Mouse (Mus musculus) forebrain, embryonic 10.5 days (tissue): Measurements from ENCODE around the gene Rab3a. TPM values are rescaled to one million over a fixed set of nuclear protein-coding genes. Genes with fewer than 3 reads are reported as not detected.

Source experiments
- DNase-seq: peaks from one replicate; pipeline ENCODE4 v3.0.0-alpha.2; 2017; ENCODE audit warnings: low spot score; ENCODE audit errors: extremely low spot score
- H3K27ac ChIP-seq: fragments of 300-500 bp; sonication (generic); 2 replicates; pipeline ENCODE4 v1.5.1; 2016; ENCODE audit warnings: mild to moderate bottlenecking
- H3K27me3 ChIP-seq: fragments of 300-500 bp; sonication (generic); 2 replicates; pipeline ENCODE4 v1.6.1; 2016; ENCODE audit warnings: mild to moderate bottlenecking; ENCODE audit not compliant: poor library complexity, severe bottlenecking
- H3K36me3 ChIP-seq: fragments of 300-500 bp; sonication (generic); replicated peaks from 2 replicates; pipeline ENCODE4 v1.6.1; 2016; ENCODE audit warnings: mild to moderate bottlenecking, moderate library complexity
- H3K4me1 ChIP-seq: fragments of 300-500 bp; sonication (generic); 2 replicates; pipeline ENCODE4 v1.6.1; 2016
- H3K4me3 ChIP-seq: fragments of 300-500 bp; sonication (generic); 2 replicates; pipeline ENCODE4 v1.5.1; 2016; ENCODE audit warnings: mild to moderate bottlenecking, moderate library complexity
- H3K9me3 ChIP-seq: fragments of 300-500 bp; sonication (generic); 2 replicates; pipeline ENCODE4 v1.6.1; 2016; ENCODE audit warnings: mild to moderate bottlenecking, moderate library complexity
- WGBS: fragments of 180-500 bp; shearing (Covaris S2); methylation state at CpG from one replicate; pipeline ENCODE4 v1.1.7; 2016; 5-methylcytosine and 5-hydroxymethylcytosine counted together
- polyA plus RNA-seq: library from polyadenylated mRNA; unstranded; fragments of >200 nt; fragmentation: Nextera tagmentation; extraction: Ambion mirVana; gene quantifications from 2 replicates; pipeline ENCODE4 v1.2.1, GENCODE M21; 2016

The Rab3a gene
- 10.5 and 12.2 TPM in 2 replicates for polyA plus RNA-seq

DNA sequence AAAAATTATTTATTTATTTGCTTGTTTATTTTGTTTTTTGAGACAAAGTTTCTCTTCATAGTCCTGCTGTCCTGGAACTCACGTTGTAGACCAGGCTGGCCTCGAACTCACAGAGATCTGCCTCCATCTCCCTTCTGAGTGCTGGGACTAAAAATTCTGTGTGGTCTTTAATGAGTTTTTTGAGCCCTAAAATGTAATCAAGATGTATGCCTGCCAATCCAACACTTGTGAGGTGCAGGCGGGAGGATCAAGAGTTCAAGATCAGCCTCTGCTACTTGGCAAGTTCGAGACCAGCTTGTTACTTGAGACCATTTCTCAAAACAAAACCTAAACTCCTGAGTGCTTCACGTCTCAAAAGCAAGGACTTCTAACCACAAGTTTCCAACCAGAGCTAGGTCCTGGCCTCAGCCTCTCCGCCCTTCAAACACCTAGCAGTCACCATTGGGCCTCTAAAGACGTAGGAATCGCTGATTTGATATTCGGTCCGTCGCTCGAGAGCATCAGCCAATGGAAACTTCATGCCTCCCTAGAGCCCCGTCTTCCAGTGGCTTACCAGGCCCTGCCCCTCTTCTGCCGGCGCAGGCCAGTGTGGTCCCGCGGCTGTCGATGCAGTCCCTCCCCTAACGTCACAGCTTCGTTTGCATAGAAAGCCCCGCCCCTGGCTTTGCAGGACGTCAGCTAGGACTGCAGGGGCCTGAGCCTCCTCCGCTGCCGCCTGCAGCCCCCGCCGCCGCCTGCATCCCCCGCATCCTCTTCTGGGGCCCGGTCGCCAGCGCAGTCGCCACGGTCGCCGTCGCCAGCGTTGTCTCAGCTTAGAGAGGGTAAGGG is at the start of gene Rab3a:
Gene Rab3a (plus strand): TSS at position 637 of the 828 bp plus-strand sequence.
- peaks cover 46% of the 10 kb centered on the region for H3K4me1 ChIP-seq
- H3K9me3 ChIP-seq = no peaks in the 10 kb centered on the region
- H3K27ac ChIP-seq = peak within 1 kb of the TSS; percentile 86
- H3K27me3 ChIP-seq = peaks cover 28% of the 10 kb centered on the region
- peak; percentile 95 for DNase-seq
- WGBS = 8% methylated on average over 37 of the region's 37 CpGs
- peaks cover 26% of the 10 kb centered on the region for H3K36me3 ChIP-seq
- H3K4me3 ChIP-seq = peak within 1 kb of the TSS; percentile 82

DNA sequence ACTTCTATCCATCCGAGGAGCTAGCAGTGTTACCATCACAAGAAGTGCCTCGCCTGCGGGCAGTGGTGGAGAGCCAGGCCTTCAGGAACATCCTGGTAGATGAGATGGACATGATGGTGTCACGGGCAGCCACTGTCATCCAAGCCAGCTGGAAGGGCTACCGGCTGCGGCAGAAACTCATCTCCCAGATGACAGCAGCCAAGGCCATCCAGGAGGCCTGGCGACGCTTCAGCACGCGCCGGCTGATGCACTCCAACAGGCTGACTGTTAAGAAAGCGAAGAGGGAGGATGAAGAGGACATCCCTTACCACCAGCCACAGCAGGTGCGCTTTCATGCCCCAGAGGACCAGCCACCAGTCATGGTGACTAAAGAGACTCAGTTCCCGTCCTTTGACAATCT is 46.2 kb upstream of the Rab3a start:
- WGBS = 91% methylated on average over 14 of the region's 14 CpGs

DNA sequence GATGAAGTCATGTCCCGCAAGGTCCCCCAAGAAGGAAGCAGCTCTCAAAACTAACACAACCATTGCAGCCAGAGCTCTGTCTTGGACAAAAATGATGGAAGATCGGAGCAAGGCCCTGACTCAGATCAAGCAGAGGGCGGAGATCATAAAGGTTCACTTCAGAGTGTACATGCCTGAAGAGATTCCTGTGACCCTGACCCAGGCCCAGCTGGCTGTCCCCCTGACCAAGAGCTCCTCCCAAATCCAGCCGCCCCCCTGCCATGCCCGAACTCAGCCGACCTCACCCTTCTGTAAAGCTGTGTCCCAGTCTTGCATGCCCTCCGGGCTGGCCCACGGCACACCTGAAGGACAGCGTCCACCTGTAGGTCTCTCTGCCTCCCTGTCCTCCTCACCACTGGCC is 44.7 kb upstream of the Rab3a start:
- DNase-seq = no peak
- no peak overlapping the region for H3K27ac ChIP-seq
- no peaks in the 10 kb centered on the region for H3K36me3 ChIP-seq
- 91% methylated on average over 9 of the region's 9 CpGs for WGBS
- no peaks in the 10 kb centered on the region for H3K27me3 ChIP-seq
- no peak overlapping the region for H3K4me3 ChIP-seq
- peaks cover 8% of the 10 kb centered on the region for H3K4me1 ChIP-seq
- no peaks in the 10 kb centered on the region for H3K9me3 ChIP-seq

More for the DNA sequence above, 46.2 kb upstream of the Rab3a start:
- no peak overlapping the region for H3K4me3 ChIP-seq
- H3K27me3 ChIP-seq = no peaks in the 10 kb centered on the region
- DNase-seq = no peak
- no peak overlapping the region for H3K27ac ChIP-seq
- peaks cover 5% of the 10 kb centered on the region; the same call in 1 of the 2 replicates for H3K36me3 ChIP-seq
- no peaks in the 10 kb centered on the region for H3K9me3 ChIP-seq
- H3K4me1 ChIP-seq = 0 out of 2 replicates have a peak, but pooled peaks cover 2% of the 10 kb centered on the region

DNA sequence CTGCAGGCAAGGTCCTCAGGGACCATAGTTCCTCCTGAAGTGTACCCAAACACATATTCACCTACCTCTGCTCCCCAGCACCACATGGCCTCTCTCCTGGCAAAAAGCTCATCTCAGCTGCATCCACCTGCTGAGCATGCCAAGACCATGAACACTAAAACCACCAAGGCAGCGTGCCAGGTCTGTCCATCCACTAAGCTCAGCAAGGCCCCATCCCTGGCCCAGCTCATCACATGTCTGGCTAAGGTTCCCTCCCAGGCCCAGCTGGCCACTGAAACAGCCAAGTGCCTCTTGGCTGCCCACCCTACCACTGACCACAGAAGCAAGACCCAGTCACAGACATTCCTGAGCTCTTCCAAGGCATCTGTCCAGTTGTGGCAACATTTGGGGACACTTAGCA is 44.2 kb upstream of the Rab3a start:
- H3K4me3 ChIP-seq = no peak overlapping the region
- H3K36me3 ChIP-seq = no peaks in the 10 kb centered on the region
- DNase-seq = no peak
- WGBS = 81% methylated on average over 1 of the region's 1 CpGs
- no peaks in the 10 kb centered on the region for H3K27me3 ChIP-seq
- no peak overlapping the region for H3K27ac ChIP-seq
- peaks cover 8% of the 10 kb centered on the region for H3K4me1 ChIP-seq
- H3K9me3 ChIP-seq = no peaks in the 10 kb centered on the region

DNA sequence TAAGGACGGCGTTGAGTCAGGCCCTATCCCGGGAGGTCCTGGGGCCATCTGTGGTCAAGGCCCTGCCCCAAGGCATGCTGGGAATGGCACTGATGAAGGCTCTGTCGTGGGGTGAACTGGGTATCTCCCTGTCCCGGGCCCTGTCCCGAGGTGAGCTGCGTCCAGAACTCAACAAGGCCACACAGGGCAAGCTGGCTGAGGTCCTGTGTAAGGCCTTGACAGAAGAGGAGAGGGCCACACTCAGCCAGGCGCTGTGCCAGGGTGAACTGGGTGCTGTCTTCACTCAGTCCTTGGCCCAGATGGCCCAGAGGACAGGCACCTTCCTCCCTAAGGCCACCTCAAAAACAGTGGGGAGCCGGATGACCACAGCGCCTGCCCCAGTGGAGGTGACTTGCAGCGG is 43.4 kb upstream of the Rab3a start:
- 0 out of 2 replicates have a peak overlapping the region, but pooled peaks have one; percentile 8 for H3K27ac ChIP-seq
- no peak for DNase-seq
- no peak overlapping the region for H3K4me3 ChIP-seq
- peaks cover 8% of the 10 kb centered on the region for H3K4me1 ChIP-seq
- WGBS = 86% methylated on average over 11 of the region's 11 CpGs
- no peaks in the 10 kb centered on the region for H3K27me3 ChIP-seq
- H3K36me3 ChIP-seq = no peaks in the 10 kb centered on the region
- no peaks in the 10 kb centered on the region for H3K9me3 ChIP-seq

DNA sequence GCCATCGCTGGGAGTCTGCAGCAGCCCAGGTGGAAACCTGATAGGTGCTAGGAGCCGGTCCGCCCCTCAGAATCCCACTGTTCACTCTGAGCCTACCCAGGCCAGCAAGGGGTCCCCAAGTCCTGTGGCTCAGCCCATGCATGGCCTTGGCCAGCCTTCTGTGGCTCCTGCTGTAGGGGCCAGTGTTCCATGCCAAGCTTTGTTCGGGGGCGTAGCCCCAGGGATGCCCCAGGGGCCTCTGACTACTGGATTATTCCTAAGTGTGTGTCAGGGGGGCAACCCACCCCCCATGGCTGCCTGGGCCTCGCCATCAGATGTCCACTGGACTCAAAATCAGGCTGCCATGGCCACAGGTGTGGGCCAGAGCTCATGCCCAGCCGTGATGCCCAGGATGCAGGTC is 40.5 kb upstream of the Rab3a start:
- Histone ChIP-seq H3K9me3 (no peaks in the 10 kb centered on the region), H3K4me1 (peaks cover 14% of the 10 kb centered on the region), H3K36me3 (no peaks in the 10 kb centered on the region), H3K27me3 (peaks cover 15% of the 10 kb centered on the region), H3K27ac (no peak overlapping the region), H3K4me3 (no peak overlapping the region)
- 81% methylated on average over 7 of the region's 7 CpGs for WGBS
- no peak for DNase-seq

DNA sequence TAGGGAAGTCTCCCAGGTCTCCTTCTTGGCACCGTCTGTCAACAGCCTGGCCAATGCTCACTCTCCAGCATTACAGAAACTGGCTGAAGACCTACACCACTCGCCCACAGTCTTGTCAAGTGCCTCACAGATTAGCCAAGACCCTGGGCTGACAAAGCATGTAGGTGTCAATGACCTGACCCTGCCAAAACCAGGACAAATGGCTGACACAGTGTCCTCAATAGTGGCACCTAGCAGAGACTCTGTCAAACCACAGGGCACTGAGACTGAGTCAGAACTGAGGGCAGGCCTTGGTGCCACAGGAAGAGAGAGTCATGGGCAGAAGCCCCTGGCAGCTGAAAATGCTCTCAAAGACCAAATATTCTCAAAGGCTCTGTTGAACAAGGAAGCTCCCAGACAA is 39.4 kb upstream of the Rab3a start:
- Histone ChIP-seq H3K4me3 (no peak overlapping the region), H3K27ac (no peak overlapping the region), H3K36me3 (no peaks in the 10 kb centered on the region), H3K27me3 (peaks cover 22% of the 10 kb centered on the region), H3K9me3 (no peaks in the 10 kb centered on the region), H3K4me1 (peaks cover 14% of the 10 kb centered on the region)
- DNase-seq = no peak
- WGBS = 70% methylated on average over 2 of the region's 2 CpGs

DNA sequence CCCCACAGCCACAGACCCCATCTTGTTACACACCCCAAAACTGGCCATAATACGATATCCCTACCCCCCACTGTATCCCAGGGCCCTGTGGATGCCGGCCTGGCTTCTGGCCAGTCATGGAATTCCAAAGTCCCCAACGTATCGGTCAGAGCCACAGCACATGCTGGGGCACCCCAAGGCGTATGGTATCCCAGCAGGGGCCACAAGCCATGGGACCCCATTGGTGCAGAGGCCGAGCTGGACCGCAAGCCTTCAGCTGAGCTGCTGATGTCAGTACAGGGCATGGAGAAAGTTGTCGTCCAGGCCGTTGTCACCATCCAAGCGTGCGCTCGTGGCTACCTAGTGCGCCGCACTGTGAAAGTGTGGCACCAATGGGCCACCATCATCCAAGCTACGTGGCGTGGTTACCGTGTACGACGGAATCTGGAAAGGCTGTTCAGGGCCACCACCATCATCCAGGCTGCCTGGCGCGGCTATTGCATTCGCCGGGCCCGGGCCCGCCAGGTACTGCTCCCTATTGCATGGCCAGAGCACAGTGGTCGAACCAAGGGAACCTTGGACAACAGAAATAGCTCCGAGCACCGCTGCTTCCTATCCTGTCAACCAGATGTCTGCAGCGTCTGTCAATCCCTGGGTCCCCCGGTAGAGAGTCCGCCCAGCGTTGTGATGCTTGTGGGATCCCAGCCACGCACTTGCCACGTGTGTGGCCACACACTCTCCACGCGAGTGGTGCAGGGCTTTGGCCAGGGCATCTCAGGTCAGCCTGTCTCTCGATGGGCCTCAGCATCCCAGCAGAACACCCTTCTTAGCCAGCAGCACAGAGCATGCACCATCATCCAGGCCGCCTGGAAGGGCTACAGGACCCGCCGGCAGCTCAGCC is 37.7 kb upstream of the Rab3a start:
- peaks cover 14% of the 10 kb centered on the region for H3K4me1 ChIP-seq
- whole genome bisulfite sequencing = 87% methylated on average over 40 of the region's 40 CpGs
- H3K27me3 ChIP-seq = peaks cover 22% of the 10 kb centered on the region
- no peak for DNase-seq
- no peaks in the 10 kb centered on the region for H3K9me3 ChIP-seq
- no peaks in the 10 kb centered on the region for H3K36me3 ChIP-seq
- H3K4me3 ChIP-seq = peak overlapping the region; percentile 3; the same call in 1 of the 2 replicates
- no peak overlapping the region for H3K27ac ChIP-seq

DNA sequence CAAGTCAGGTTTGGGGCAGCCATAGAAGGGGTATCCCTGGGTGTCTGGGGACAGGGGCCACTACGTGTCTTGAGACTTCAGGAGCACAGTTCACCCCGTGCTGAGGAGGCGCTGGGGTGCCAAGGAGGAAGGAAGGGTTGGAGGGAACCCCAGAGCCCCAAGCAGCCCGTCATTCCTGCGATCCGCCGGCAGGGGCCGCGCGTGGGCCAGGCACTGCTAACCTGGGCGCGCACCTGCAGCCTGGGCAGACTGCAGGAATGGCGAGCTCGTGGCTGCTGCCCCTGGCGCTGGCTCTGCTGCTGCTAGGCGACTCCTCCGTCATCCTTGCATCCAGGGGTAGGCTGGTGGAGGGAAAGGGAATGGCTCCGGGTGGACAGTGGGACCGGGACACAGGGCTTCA is 36.2 kb upstream of the Rab3a start, which contains the start of gene Gm3336:
Gene Gm3336 (plus strand): TSS at position 247 of the 400 bp plus-strand sequence.
- Histone ChIP-seq H3K27me3 (peaks cover 22% of the 10 kb centered on the region), H3K4me3 (peak within 1 kb of the TSS; percentile 13; the same call in 1 of the 2 replicates), H3K36me3 (no peaks in the 10 kb centered on the region), H3K4me1 (peaks cover 14% of the 10 kb centered on the region), H3K9me3 (no peaks in the 10 kb centered on the region), H3K27ac (no peak within 1 kb of the TSS)
- peak; percentile 42 for DNase-seq
- 3% methylated on average over 19 of the region's 19 CpGs for WGBS

DNA sequence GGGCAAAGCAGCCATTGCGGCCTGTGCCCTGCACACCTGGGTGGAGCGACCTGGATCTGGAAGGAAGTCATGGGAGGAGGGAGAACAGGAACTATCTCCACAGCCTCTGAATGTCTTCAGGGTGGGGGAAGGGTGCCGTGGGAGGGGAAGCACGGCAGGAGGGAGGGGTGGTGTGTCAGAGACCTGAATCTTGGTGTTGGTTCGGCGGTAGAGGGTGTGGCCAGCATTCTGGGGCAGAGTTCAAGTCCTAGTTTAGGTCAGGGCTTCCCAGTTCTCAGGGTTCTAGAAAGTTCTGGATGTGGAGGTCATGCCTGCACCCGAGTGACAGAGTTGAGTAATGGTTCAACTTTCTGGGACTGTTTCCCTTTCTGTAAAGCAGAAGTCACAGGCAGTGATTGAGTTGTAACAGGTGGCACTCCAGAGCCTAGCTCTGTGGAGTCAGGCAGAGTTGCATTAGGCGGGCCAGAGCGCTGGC is 34.6 kb upstream of the Rab3a start:
- H3K4me3 ChIP-seq = no peak overlapping the region
- DNase-seq = no peak
- H3K36me3 ChIP-seq = no peaks in the 10 kb centered on the region
- H3K9me3 ChIP-seq = no peaks in the 10 kb centered on the region
- WGBS = 71% methylated on average over 9 of the region's 9 CpGs
- no peak overlapping the region for H3K27ac ChIP-seq
- H3K27me3 ChIP-seq = peaks cover 28% of the 10 kb centered on the region
- peaks cover 5% of the 10 kb centered on the region for H3K4me1 ChIP-seq

DNA sequence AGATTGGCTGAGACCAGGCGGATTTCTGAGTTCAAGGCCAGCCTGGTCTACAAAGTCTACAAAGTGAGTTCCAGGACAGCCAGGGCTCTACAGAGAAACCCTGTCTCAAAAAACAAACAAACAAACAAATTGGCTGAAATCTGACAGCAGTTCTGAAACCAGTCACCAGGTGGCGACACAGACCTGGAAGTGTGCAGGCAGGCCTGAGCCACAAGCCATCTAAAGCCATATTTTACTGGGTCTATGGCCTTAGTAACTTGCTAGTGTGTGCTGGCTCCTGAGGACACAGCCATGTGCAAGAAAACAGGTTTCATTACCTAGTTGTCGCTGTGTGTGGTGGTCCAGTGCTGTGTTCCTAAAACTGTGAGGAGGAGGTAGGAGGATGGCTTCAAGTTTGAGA is 33.7 kb upstream of the Rab3a start:
- Histone ChIP-seq H3K27ac (no peak overlapping the region), H3K4me3 (no peak overlapping the region), H3K27me3 (peaks cover 29% of the 10 kb centered on the region), H3K4me1 (peaks cover 5% of the 10 kb centered on the region), H3K9me3 (no peaks in the 10 kb centered on the region), H3K36me3 (no peaks in the 10 kb centered on the region)
- WGBS = 5% methylated on average over 3 of the region's 3 CpGs
- peak; percentile 73 for DNase-seq

DNA sequence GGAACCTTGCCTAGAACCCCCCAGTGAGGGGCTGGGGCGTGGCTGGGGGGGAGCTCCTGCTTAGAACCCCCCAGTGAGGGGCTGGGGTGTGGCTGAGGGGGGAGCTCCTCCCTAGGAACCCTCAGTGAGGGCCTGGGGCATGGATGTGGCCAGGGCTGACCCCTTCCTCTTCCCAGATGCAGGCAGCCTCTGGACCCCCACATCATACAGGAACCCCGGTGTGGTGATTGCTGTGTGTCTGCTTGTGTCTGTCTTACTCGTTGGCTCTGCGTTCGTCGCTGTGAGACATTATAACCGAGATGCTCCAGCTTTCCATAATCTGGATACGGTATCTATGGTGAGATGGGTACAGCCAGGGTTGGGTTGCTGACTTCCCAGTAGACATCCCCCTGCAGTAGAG is 32.9 kb upstream of the Rab3a start:
- DNase-seq = no peak
- Histone ChIP-seq H3K27ac (no peak overlapping the region), H3K36me3 (no peaks in the 10 kb centered on the region), H3K9me3 (no peaks in the 10 kb centered on the region), H3K4me1 (peaks cover 5% of the 10 kb centered on the region), H3K27me3 (peaks cover 37% of the 10 kb centered on the region), H3K4me3 (no peak overlapping the region)
- 82% methylated on average over 8 of the region's 8 CpGs for WGBS
